Mouse (Mus musculus): ENCODE data around the gene Plod3. TPM values are rescaled to one million over a fixed set of nuclear protein-coding genes. Genes with fewer than 3 reads are reported as not detected.

Plod3 gene
- polyA plus RNA-seq, 1 experiment = 39.7 TPM

DNA sequence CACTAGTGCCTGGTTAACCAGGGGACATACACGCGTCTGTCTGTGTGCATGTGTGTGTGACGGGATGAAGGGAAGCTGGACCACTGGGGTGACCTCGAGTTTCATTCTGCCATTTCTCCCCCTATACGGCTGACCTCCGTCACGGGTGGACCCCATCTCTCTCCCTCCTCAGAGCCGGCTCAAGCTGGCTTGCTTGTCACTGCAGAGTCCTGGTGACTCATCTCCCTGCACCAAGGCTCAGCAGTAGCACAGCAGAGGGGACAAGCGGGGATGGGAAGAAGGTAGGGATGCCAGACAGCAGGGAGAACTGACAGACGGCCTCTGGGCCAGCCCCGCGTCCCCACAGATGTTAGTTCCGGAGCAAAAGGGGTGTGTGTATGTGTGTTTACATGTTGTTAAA, 49.4 kb downstream of the Plod3 start:
- Histone ChIP-seq H3K4me1 (ENCODE audit: control insufficient read depth, insufficient read depth, low read length) (no peaks in the 10 kb centered on the region), H3K27ac (ENCODE audit: insufficient read depth, low read length) (no peak overlapping the region), H3K4me3 (replicated peaks; ENCODE audit: insufficient read depth, low read depth, low read length) (no peak overlapping the region), H3K27me3 (ENCODE audit: control insufficient read depth, insufficient read depth, low read length) (no peaks in the 10 kb centered on the region)
- no peak for DNase-seq
- TF ChIP-seq POLR2A (IDR thresholded peaks at IDR 0.05; ENCODE audit: borderline replicate concordance, insufficient read depth, low read length) (no peak), CTCF (IDR thresholded peaks at IDR 0.05; ENCODE audit: borderline replicate concordance, insufficient read depth, low read depth, low read length) (no peak)
- WGBS = 83% methylated on average over 13 of the region's 13 CpGs

DNA sequence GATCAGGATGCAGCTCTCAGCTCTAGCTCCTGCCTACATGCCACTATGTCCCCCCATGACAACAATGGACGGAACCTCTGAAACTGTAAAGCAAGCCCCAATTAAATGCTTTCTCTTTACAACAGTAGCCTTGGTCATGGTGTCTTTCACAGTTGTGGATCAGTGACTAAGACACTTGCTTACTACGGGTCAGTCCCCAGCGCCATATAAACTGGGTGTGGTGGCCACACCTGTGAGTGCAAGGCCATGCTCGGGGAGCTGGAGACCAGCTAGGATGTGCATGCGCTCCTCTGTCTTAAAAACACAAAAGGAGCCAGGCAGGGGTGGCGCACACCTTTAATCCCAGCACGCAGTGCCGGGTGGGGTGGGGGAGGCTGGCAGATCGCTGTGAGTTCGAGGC, 52.6 kb downstream of the Plod3 start:
- no peak overlapping the region for H3K4me3 ChIP-seq (replicated peaks; ENCODE audit: insufficient read depth, low read depth, low read length)
- WGBS = 93% methylated on average over 10 of the region's 10 CpGs
- H3K27me3 ChIP-seq (ENCODE audit: control insufficient read depth, insufficient read depth, low read length) = no peaks in the 10 kb centered on the region
- no peak for DNase-seq
- H3K4me1 ChIP-seq (ENCODE audit: control insufficient read depth, insufficient read depth, low read length) = no peaks in the 10 kb centered on the region
- no peak overlapping the region for H3K27ac ChIP-seq (ENCODE audit: insufficient read depth, low read length)
- no peak for TF ChIP-seq POLR2A (IDR thresholded peaks at IDR 0.05; ENCODE audit: borderline replicate concordance, insufficient read depth, low read length)
- TF ChIP-seq CTCF (IDR thresholded peaks at IDR 0.05; ENCODE audit: borderline replicate concordance, insufficient read depth, low read depth, low read length) = no peak

DNA sequence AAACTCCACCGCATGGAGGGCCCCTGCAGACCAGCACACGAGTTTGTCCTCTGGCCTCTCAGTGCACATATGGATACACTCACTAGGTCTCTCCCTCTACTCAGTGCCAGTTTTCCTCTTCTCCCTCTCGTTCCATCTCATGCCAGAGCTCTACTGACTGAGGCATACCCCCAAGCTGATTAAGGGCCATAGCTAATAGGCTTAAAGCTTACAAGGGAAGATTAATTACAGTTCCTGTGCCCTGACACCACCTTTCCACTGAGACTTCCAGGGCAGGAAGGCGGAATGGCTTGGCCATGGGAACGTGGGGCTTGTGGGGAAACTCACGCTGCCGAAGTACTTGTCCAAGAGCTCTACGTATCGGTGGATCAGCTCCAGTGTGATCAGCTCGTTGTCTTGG, 54.6 kb downstream of the Plod3 start:
- H3K4me1 ChIP-seq (ENCODE audit: control insufficient read depth, insufficient read depth, low read length) = no peaks in the 10 kb centered on the region
- DNase-seq = no peak
- TF ChIP-seq CTCF (IDR thresholded peaks at IDR 0.05; ENCODE audit: borderline replicate concordance, insufficient read depth, low read depth, low read length) = no peak
- TF ChIP-seq POLR2A (IDR thresholded peaks at IDR 0.05; ENCODE audit: borderline replicate concordance, insufficient read depth, low read length) = no peak
- H3K27me3 ChIP-seq (ENCODE audit: control insufficient read depth, insufficient read depth, low read length) = no peaks in the 10 kb centered on the region
- 88% methylated on average over 10 of the region's 10 CpGs for WGBS
- no peak overlapping the region for H3K4me3 ChIP-seq (replicated peaks; ENCODE audit: insufficient read depth, low read depth, low read length)
- no peak overlapping the region for H3K27ac ChIP-seq (ENCODE audit: insufficient read depth, low read length)

DNA sequence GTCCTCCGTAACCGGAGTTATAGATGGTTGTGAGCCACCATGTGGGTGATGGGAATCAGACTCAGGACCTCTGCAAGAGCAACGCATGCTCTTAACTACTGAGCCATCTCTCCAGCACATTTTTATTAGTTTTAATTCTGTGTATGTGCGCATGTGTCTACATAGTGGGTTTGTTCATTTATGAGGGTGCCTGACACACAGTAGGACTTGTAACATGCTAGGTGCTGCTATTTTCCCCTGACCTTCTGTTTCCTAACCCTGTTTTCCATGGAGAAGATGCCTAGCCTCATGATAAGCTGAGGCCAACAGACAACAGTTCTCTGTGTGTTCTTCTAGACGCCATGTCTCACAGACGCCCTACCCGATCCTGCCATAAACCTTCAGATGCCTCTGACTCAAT, 57.2 kb downstream of the Plod3 start:
- 96% methylated on average over 7 of the region's 7 CpGs for WGBS

DNA sequence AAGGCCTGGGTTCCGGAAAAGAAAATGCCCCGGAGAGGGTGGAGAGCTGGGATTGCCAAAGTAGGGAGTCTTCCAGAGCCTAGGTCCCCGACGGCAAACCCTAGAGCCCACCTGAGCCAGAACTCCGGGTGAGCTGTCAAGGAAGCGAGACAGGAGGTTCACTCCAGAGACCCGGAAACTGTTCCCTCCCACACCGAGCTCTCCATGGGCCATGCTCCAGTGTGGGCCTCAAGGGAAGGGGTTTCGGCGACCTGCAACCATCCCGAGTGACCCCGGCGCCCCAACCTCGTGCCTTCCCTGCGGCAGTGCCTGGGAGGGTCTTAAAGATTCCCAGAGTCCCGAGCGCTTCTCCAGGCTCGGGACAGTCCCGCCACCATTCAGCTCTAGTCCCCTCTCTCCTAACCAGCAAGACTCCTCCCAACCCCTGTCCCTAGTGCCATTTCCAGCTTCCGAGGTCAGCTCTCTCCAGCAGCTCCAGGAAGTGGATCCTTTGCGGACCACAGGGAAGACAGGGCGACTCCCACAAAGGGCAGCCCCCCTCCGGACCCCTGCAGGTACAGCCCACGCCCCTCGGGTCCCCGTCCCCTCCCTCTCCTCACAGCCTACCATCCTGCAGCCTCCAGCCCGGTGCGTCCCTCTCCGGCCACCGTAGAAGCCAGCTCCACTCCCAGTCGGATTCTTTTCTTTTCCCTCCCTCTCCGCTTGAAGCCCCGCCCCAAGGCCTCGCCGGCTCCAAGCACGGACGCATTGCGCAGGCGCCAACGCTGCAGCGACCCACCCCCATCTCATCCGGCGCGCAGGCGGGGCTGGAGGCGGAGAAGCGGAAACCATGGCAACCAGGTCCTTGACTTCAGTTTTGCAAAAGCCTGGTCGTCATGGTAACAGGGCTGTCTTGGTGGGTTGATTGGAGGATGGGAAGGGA, 58.8 kb downstream of the Plod3 start, which contains the start of gene Ap1s1:
Gene Ap1s1 (minus strand): TSS at position 734 of the 922 bp plus-strand sequence.
- H3K27me3 ChIP-seq (ENCODE audit: control insufficient read depth, insufficient read depth, low read length) = no peaks in the 10 kb centered on the region
- TF ChIP-seq CTCF (IDR thresholded peaks at IDR 0.05; ENCODE audit: borderline replicate concordance, insufficient read depth, low read depth, low read length) = no peak
- peak; percentile 49; the same call in 1 of the 2 replicates for TF ChIP-seq POLR2A (IDR thresholded peaks at IDR 0.05; ENCODE audit: borderline replicate concordance, insufficient read depth, low read length)
- DNase-seq = peak; percentile 99
- WGBS = under 1% methylated on average over 48 of the region's 48 CpGs
- H3K27ac ChIP-seq (ENCODE audit: insufficient read depth, low read length) = peak within 1 kb of the TSS; percentile 12; the same call in 1 of the 2 replicates
- H3K4me3 ChIP-seq (replicated peaks; ENCODE audit: insufficient read depth, low read depth, low read length) = peak within 1 kb of the TSS; percentile 68
- no peaks in the 10 kb centered on the region for H3K4me1 ChIP-seq (ENCODE audit: control insufficient read depth, insufficient read depth, low read length)

More for the DNA sequence above, 57.2 kb downstream of the Plod3 start:
- no peak overlapping the region for H3K27ac ChIP-seq (ENCODE audit: insufficient read depth, low read length)
- DNase-seq = no peak
- TF ChIP-seq POLR2A (IDR thresholded peaks at IDR 0.05; ENCODE audit: borderline replicate concordance, insufficient read depth, low read length) (no peak), CTCF (IDR thresholded peaks at IDR 0.05; ENCODE audit: borderline replicate concordance, insufficient read depth, low read depth, low read length) (no peak)
- no peaks in the 10 kb centered on the region for H3K27me3 ChIP-seq (ENCODE audit: control insufficient read depth, insufficient read depth, low read length)
- H3K4me1 ChIP-seq (ENCODE audit: control insufficient read depth, insufficient read depth, low read length) = no peaks in the 10 kb centered on the region
- H3K4me3 ChIP-seq (replicated peaks; ENCODE audit: insufficient read depth, low read depth, low read length) = no peak overlapping the region

Other genes starting within 250 kb of the Plod3 start
- gene Col26a1, start 103.8 kb upstream of the Plod3 start, polyA plus RNA-seq (2012; rRNA removed) = 3.2 and 4.0 TPM in 2 replicates
- gene Ift22, start 78.9 kb upstream of the Plod3 start, polyA plus RNA-seq (2012; rRNA removed) = 58.7 and 63.1 TPM in 2 replicates
- 408 and 473 TPM in 2 replicates for gene Fis1, start 33.7 kb upstream of the Plod3 start, polyA plus RNA-seq (2012; rRNA removed)
- 0.21 and 0.25 TPM in 2 replicates for gene Cldn15, start 20.4 kb upstream of the Plod3 start, polyA plus RNA-seq (2012; rRNA removed)
- gene Znhit1, start 1.0 kb downstream of the Plod3 start, polyA plus RNA-seq (2012; rRNA removed) = 86.8 and 95.4 TPM in 2 replicates
- gene Vgf, start 39.4 kb downstream of the Plod3 start, polyA plus RNA-seq (2012; rRNA removed) = 62.1 and 65.4 TPM in 2 replicates
- 147 and 168 TPM in 2 replicates for gene Ap1s1, start 59.1 kb downstream of the Plod3 start, polyA plus RNA-seq (2012; rRNA removed)
- gene Serpine1, start 85.2 kb downstream of the Plod3 start, polyA plus RNA-seq (2012; rRNA removed) = 0.38 and 0.48 TPM in 2 replicates
- gene Trim56, start 129.2 kb downstream of the Plod3 start, polyA plus RNA-seq (2012; rRNA removed) = 1.9 TPM in 2 replicates
- not detected in 2 replicates for gene Muc3, start 162.3 kb downstream of the Plod3 start, polyA plus RNA-seq (2012; rRNA removed)
- gene Muc3a, start 225.4 kb downstream of the Plod3 start, polyA plus RNA-seq (2012; rRNA removed) = 27.1 and 36.4 TPM in 2 replicates